Mouse (Mus musculus): ENCODE measurements around the gene Efhd1.

Efhd1 gene

DNA sequence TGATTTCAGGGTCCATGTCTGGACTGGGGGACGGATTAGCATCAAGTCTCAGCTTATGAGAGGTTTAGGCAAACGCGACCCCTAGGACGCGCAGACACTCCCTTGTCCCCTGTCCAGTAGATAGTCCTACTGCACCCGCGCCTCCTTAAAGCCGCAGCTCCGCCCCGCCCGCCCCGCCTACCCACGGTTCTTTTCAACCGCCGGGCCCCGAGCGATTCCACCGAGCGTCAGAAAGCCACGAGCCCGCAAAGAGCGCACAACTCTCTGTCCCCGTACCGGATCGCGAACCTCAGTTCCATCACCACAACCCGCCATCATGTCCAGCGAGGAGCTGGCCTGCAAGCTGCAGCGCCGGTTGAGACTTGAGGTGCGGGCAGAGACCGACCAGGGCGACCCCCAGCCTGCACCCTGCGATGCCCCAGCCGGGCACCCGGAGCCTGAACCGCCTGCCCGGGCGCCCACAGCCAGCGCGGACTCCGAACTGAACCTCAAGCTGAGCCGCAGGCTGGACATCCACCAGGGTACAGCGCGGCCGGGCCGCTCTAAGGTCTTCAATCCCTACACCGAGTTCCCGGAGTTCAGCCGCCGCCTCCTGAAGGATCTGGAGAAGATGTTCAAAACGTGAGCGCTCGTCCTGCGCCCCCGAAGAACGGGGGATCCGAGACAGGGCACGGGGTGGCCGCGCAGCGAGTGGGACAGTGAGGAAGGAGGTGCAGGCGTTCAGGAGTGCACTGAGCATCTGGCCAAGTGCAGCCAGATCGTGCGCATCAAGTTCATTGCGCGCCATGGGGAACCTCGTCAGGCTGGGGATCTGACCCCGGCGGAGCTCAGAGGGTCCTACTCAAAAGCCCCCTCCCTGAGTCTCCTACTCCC is at the start of gene Efhd1:
Gene Efhd1 (plus strand): TSS at position 230 of the 873 bp plus-strand sequence.
- CTCF ChIA-PET: no interaction called here

GRCm38 (mm10) chr1:87214748-87215147 is 49.4 kb upstream of the Efhd1 start:
- CTCF ChIA-PET: no interaction called here

- CTCF ChIA-PET: no interaction called here
Observed at GRCm38 (mm10) chr1:87217938-87218337, 46.2 kb upstream of the Efhd1 start.

- CTCF ChIA-PET: no interaction called here
Observed at GRCm38 (mm10) chr1:87225739-87226138, 38.4 kb upstream of the Efhd1 start.

DNA sequence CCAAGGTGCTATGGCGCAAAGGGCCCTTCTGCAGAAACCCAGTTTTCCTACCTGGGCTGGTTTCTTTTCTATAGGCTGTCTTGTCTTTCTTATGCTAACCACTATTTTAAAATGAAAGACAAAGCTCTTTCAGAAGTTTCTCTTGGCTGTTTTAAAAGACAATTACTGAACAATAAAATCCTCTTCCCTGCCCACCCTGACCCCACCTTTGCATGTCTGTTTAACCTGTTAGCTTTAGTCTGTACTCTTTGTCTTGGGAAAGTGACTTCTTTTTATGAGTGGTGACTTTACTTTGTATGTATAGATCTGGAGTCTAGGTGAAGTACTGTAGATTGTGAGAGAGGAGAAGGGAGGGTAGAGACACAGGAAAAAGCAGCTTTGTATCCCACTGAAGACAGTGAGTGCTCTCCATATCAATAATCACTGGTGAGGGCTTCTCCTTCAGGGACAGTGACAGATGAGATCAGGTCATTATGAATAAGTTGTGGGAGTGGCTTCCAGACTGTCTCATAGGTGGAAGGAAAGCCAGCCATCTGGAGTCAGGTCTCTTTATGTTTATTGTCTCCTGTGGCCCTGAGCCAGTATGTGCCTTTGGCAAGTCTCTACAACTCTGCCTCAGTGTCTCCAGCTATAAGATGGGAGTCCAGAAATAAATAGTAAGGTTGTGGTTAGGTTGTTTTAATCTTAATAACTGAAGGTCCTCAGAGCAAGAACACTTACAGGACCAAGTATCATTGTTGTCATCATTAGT is 37.6 kb upstream of the Efhd1 start:
- CTCF ChIA-PET: no interaction called here

DNA sequence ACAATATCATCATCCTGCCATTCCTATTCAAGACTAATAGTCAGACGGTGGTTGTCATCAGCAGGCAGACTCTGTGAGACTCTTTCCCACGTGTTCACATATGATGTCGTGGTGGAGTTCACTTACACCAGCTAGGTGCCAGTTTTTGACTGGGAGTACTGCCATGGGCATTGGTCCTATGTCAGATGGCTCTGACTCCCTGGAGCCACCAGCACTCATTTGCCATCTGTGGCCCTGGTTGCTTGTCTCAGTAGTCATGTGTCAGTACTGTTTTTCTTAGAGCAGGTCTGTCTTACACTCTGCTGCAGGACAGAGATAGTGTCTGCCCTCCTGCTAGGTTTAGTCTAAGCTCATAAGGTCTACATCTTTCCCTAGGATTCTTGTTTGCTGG is 37.0 kb upstream of the Efhd1 start:
- CTCF ChIA-PET: no interaction called here

- CTCF ChIA-PET: no interaction called here
Observed at GRCm38 (mm10) chr1:87230606-87231005, 33.6 kb upstream of the Efhd1 start.

GRCm38 (mm10) chr1:87232197-87232596 is 32.0 kb upstream of the Efhd1 start:
- CTCF ChIA-PET: no interaction called here

DNA sequence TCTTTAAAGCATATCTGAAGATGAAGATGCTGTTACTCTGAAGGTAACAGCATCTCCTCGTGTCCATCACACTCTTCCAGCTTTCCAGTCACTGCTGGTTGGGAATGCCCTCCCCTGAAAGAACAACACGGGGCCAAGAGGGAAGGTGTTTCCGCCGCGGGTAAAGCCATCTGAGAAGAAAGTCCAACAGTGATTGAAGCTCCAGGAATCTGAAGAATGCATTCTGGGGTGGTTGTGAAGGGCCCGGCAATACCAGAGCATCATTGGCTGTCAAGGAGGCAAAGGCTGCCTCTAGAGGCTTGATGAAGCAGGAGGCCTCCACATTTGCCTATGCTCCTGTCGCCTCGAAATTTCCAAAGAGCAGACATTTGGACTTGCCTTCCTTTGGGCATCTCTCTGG is 25.1 kb upstream of the Efhd1 start:
- CTCF ChIA-PET: no interaction called here

- CTCF ChIA-PET: no interaction called here
Observed at GRCm38 (mm10) chr1:87243021-87243420, 21.1 kb upstream of the Efhd1 start.

GRCm38 (mm10) chr1:87245430-87245829 is 18.7 kb upstream of the Efhd1 start:
- CTCF ChIA-PET: no interaction called here

- CTCF ChIA-PET: no interaction called here
Observed at GRCm38 (mm10) chr1:87245929-87246815, 18.0 kb upstream of the Efhd1 start.

- CTCF ChIA-PET: no interaction called here
Observed at GRCm38 (mm10) chr1:87252040-87252609, 12.0 kb upstream of the Efhd1 start.

DNA sequence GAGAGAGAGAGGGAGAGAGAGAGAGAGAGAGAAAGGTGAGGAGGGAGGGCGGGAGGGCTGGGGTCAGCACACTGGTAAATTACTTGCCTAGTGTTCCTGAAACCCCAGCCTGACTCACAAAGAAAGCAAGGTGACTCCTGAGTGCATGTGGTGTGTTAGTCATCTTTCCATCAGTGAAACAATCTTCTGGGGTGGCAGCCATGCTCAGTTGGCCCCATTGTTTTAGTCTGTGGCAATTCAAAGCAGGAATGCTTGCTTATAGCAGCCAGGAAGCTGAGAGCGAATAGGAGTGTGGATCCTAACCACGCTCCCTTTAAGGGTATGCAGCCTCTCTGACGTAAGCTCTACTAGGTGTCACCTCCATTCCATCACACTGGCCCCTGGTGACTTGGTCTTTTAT is 9.0 kb upstream of the Efhd1 start:
- CTCF ChIA-PET: no interaction called here

- CTCF ChIA-PET: interaction anchor here (0.7 kb wide), 1 partner anchor 1007 kb away, joined by 4 read pairs; no protein-coding TSS in a partner anchor
Observed at GRCm38 (mm10) chr1:87257691-87258090, 6.5 kb upstream of the Efhd1 start.

DNA sequence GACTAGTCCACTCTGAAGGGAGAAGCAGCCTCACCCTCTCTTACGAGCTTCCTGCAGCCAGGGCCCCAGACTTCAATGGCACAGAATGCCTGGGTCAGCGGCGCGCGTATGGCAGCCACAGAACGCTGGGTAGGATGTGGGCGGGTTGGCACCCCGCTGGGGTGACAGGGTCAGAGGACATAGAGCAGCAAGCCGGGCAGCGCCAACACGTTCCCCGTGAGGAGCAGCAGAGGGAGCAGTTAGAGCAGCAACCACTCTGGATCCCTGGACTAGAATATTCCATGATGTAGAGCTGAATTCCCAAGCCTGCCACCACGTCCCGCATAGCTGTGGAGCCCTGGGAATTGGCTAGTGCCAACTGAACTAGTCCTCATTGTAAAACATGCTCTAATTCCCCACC is 5.7 kb upstream of the Efhd1 start:
- CTCF ChIA-PET: no interaction called here

GRCm38 (mm10) chr1:87259316-87259715 is 4.8 kb upstream of the Efhd1 start:
- CTCF ChIA-PET: no interaction called here

- CTCF ChIA-PET: interaction anchor here (0.5 kb wide), 1 partner anchor 48 kb away, joined by 4 read pairs; no protein-coding TSS in a partner anchor
Observed at GRCm38 (mm10) chr1:87263257-87263656, 906 bp upstream of the Efhd1 start.

- CTCF ChIA-PET: no interaction called here
Observed at GRCm38 (mm10) chr1:87263796-87264133, 398 bp upstream of the Efhd1 start.

DNA sequence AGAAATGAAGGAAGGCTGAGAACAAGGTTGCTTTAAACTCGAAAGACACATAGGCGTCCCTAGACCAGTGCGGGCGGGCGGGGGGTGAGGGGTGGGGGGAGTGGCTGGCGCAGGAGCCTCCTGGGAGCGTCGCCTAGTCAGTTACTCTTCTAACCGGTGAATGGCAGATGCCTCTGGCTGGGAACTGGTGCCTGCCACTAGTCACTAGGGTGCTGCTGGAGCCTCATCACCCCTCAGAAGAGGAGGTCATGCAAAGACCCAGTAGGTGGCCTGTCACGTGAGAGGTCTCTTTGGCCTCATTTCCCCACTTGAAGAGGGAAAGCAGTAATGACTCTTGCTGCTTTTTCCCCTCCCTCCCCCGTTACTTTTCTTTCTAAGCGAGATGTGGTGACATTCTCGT is 1.0 kb downstream of the Efhd1 start:
- CTCF ChIA-PET: no interaction called here

DNA sequence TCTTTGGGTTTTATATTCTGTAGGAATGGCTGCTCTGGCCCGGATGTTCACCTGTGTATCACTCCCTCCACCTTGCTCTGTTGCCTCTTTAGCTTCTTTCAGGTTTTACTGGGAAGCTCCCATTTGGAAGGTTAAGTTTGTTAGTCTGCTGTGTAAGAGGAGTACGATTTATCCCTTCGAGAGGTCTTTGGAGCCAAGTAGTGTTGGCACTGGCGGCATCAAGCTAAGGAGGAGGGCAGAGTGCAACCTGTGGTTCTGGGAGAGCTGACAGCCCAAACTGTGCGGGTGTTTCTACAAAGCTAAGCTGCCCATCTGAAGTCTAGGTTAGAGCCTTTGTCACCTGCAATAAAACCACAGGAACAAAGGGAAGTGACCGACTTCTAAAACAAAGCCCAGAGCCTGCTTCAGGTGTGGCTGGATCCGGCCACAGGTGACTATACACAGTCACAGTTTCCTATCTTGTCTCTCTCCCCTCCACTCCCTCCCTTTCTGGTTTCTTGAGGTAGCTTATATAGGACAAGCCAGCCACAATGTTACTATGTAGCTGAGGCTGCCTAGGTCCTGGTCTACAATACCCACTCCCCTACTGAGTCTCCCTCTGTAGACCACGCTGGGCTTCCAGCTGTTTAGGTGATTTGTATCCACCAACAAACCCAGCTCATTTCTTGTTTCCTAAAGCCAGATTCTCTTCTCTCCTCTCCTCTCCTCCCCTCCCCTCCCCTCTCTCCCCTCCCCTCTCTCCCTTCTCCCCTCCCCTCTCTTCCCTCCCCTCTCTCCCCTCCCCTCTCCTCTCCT is 2.3 kb downstream of the Efhd1 start:
- CTCF ChIA-PET: no interaction called here
